Mouse (Mus musculus): ENCODE measurements around the gene Efna2. TPM values are rescaled to one million over a fixed set of nuclear protein-coding genes. Genes with fewer than 3 reads are reported as not detected.
A peak's percentile ranks its signal among the peaks of the same experiment; 100 is the strongest.

Efna2 gene
- total RNA-seq, 2 experiments from 2014 or later: 13.9 to 14.3 TPM

DNA sequence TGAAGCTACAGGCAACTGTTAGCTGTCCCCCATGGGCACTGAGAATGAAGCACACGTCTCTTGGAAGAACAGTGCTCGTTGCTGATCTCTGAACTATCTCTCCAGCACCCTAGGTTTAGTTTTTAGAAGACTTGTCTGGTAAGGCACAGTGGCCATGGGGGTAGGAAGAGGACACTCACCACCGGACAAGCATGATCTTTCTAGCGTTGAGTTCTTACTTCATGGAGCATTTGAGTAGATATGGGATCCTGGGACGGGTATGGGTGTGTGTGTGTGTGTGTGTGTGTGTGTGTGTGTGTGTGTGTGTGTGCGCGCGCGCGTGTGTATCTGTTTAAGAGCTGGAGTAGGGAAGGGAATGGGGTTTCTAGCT is 38.6 kb upstream of the Efna2 start, which contains the start of gene Cbarp:
Gene Cbarp (minus strand): TSS at position 170 of the 370 bp plus-strand sequence.
- intact Hi-C loops (cut with DNase I): no loop called here
- DNase-seq (ENCODE audit: low spot score in 2 of 2): no peak

DNA sequence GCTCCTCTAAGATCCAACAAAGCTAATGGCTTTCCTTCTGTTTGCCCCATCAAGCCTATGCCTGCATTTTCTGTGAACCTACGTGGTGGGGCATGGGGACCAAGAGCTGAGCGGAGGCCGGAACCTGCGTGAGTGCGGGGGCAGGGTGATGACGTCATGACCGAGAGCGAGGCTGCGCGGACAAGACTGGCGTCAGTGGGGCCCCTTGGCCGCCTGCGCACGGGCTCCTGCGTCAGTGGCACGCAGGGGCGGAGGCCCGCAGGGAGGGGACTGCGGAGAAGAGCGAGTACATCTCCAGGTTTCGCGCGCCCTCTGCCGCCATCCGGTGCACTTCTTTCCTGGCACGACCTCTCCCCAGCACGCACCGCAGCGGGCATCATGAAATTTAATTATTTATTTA is 38.0 kb upstream of the Efna2 start:
- DNase-seq (ENCODE audit: low spot score in 2 of 2): peak; percentile 97 to 98
- intact Hi-C loops (cut with DNase I): no loop called here

DNA sequence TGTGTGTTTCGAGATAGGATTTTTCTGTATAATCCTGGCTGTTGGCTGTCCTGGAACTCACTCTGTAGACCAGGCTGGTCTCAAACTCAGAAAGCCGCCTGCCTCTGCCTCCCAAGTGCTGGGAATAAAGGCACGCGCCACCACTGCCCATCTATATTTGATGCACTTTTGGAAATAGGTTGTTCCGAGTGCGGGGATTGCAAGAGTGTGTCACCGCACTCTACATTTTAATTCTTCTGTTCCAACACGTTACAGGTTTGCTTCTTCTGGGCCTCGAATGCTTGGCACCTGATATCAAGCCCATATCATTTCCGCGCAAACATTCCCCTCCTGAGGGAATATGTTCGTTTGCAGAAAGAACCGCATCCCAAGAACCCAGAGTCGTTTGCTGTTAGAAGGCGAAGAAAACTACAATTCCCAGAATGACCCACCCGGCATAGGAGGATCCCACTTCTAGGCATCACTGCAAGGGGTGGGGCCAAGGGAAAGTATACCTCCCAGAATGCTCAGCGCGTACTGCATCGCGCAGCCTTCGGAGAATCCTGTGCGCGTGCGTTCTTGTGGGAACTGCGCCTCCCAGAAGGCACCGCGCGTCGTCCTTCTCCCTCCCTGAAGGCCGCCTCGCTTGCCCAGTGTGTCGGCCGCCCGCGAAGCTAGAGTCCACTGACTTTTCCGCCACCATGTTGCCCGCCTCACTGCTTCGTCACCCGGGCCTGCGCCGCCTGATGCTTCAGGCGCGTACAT is 37.3 kb upstream of the Efna2 start:
- intact Hi-C loops (cut with DNase I): no loop called here
- peak; percentile 95 to 97 for DNase-seq (ENCODE audit: low spot score in 2 of 2)

DNA sequence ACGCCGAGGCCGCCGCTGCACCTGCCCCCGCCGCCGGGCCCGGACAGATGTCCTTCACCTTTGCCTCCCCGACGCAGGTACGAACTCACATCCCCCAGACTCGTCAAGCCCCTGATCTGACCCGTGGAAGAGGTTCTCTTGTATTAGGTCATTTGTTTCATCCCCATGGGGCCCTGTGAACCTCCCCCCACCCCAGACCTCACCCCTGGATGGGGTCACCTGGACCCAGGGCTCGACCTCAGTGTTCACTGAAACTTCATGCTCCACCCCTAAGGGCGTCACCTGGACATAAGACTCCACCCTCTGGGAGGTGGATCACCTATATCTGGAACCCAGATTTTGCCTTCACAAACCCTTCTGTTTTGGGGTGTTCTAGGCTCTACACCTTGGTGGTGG is 36.8 kb upstream of the Efna2 start:
- DNase-seq (ENCODE audit: low spot score in 2 of 2): no peak
- intact Hi-C loops (cut with DNase I): no loop called here

DNA sequence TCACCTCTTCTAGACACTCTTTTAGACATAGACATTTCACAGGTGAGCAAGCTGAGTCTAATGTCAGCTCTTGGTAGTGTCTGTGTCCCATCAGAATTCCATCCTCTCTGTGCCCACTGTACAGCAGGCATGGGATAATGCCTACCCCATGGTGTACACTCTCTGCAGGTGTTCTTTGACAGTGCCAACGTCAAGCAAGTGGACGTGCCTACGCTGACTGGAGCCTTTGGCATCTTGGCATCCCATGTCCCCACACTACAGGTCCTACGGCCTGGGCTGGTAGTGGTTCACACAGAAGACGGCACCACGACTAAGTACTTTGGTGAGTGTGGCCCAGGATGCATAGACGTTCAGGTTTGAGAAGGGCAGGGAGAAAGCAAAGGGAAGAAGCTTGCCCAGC is 35.6 kb upstream of the Efna2 start:
- DNase-seq (ENCODE audit: low spot score in 2 of 2): no peak
- intact Hi-C loops (cut with DNase I): no loop called here

DNA sequence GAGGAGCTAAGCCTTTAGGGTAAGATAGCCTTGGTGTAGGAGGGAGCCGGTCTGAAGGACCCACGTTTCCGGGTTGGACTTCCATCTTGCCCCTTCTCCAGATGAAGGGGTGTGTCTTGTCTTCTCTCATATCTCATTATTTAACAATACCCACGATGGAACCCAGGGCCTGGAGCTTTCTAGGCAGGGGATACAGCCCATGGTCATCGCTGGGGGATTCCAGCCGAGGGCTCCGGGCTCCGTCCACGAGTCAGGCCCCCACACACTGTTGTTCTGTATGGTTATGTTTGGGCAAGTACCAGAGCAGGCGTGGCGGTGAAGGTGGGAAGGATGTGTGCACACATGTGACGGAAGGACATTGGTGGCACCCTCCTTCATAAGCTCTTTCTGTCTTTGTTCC is 35.1 kb upstream of the Efna2 start:
- DNase-seq (ENCODE audit: low spot score in 2 of 2): no peak
- intact Hi-C loops (cut with DNase I): no loop called here

DNA sequence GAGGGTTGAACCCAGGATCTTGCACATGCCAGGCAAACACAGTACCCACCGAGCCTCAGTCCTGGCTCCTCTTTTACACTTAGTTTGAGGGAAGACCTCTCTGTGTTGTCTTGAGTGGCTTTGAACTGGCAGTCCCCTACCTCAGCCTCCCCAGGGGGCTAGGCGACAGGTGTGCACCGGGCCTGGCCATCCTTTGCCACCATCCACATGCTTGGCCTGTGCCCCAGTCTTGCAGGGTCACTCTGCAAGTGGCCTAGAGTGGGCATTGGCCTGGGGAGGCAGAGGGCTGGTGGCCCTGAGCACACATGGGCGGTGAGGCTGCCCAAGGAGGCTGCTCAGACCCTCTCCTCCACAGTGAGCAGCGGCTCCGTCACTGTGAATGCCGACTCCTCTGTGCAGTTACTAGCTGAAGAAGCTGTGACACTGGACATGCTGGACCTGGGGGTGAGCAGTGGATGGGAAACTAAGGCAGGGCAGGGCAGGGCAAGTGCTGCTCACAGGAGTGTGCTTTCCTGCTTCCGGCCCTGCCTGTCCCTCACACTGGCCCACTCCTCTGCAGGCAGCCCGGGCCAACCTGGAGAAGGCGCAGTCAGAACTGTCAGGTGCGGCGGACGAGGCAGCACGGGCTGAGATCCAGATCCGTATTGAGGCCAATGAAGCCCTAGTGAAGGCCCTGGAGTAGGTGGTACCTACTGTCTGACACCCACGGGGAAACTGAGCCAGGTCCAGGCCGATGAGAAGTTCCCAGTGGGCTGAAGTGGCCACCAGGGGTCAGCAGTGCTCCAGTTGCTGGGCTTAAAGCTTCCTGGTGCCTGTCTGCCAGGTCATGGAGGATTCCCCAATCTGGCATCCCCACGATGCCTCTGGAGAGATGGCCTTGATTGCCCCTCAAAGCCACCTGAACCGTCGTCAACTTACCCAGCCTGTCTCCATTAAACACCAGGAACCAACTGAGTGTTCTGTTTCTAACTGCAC is 34.1 kb upstream of the Efna2 start:
- peak; percentile 77 to 80 for DNase-seq (ENCODE audit: low spot score in 2 of 2)
- intact Hi-C loops (cut with DNase I): no loop called here

DNA sequence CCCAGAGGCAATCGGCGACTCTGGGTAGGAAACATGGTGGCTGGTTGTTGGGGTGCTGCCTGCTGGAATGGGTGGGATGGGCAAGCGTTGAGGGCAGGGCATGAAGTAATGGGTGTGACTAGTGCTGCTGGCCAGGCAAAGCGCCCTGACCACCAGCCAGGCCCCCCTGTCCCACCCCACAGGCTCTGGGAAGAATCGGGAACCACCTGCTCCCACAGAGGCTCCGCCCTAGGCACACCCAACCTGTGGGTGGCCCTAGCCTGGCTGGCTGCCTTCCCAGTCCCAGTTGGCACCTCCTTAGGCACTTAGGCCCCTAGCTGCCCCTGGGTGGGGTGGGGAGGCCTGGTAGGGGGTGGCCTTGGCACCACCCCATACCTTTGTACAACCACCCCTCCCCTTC is 33.4 kb upstream of the Efna2 start:
- intact Hi-C loops (cut with DNase I): no loop called here
- DNase-seq (ENCODE audit: low spot score in 2 of 2): peak in 1 of 2 experiments; percentile 30

DNA sequence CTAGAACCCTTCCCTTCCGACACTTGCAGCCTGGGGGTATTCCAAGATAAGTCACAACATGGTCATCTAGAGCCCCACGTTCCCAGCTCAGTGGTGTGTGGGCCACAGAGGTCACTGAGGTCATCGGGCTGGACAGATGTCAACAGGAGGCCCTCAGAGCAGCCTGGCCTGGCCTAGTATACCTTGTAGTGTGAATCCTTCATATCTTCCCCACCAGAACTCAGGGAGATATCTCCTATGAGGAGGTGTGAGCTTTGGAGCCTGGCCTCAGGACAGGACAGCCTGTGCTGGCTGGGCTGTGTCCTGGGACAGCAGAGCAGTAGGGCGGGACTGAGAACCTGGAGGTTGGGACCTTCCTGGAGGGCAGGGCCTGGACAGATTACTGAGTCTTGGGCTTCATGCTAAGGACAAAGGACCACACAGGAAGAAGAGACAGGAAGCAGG is 32.7 kb upstream of the Efna2 start:
- DNase-seq (ENCODE audit: low spot score in 2 of 2): peak in 1 of 2 experiments; percentile 39
- intact Hi-C loops (cut with DNase I): no loop called here

DNA sequence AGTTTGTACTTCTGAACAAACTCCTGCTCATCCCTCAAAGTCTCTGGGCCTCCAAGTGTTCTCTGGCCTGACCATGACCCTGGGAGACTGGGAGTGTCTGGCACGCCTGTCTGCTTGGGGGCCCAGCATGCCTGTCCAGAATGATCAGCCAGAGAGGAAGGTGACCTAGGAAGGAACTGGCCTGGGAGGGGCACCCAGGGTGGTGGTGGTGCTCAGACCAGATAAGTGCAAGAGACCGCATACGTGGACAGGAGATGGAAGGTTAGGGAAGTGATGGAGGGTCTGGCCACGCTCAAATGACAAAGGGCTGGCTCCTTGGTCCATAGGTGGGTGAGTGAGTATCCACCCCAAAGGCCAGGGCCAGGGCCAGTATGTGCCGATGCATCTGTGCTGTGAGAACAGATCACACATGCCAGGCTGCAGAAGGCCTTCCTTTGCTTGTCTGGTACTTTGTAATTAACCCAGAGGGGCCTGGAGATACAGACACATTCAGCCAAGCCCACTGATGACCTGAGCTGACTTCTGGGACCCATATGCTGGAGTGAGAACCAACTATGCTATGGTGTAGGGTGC is 32.0 kb upstream of the Efna2 start:
- intact Hi-C loops (cut with DNase I): no loop called here
- no peak for DNase-seq (ENCODE audit: low spot score in 2 of 2)

DNA sequence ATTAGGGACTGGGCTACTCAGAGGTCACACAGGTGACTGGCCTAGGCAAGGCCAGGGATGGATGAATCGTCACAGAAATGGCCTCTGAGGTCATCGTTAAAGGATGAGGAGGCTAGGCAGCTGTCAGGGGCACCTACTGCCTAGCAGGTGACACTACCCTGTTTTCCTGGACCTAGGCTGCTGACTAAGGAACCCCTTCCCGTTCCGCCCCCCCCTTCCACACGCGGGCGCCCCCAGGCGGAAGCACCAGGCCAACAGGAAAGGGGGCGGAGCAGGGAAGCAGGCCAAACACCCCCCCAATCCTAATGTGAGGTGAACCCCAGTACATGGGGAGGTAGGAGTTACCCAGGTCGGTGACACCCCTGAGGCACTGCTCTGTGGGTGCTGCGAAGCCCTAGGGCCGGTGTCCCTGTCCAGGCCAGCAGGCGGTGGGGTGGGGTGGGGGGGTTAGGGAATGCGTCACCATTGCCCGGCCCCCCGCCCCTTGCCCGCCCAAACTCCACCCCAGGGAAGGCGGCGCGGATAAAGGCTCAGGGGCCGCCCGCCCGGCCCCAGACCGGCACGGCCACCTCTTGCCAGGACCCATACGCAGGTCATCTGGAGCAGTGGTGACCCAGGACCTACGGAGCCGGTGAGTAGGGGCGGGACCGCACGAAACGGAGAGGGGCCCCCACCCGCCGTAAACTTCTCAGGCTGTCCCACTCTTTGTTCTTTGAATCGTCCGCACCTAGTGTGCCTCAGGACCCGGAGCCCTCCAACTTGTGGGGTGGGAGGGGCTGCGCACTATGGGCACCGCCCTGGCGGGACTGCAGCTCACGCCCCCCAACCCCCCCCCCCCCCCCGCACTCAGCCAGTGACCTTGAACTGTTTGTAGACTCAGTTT is 31.3 kb upstream of the Efna2 start, which contains the start of gene Midn:
Gene Midn (plus strand): TSS at position 554 of the 883 bp plus-strand sequence.
- intact Hi-C loops (cut with DNase I): loop anchor here (1.0 kb wide), 1 partner anchor 17 kb away; the partner anchor contains the start of gene Cirbp

DNA sequence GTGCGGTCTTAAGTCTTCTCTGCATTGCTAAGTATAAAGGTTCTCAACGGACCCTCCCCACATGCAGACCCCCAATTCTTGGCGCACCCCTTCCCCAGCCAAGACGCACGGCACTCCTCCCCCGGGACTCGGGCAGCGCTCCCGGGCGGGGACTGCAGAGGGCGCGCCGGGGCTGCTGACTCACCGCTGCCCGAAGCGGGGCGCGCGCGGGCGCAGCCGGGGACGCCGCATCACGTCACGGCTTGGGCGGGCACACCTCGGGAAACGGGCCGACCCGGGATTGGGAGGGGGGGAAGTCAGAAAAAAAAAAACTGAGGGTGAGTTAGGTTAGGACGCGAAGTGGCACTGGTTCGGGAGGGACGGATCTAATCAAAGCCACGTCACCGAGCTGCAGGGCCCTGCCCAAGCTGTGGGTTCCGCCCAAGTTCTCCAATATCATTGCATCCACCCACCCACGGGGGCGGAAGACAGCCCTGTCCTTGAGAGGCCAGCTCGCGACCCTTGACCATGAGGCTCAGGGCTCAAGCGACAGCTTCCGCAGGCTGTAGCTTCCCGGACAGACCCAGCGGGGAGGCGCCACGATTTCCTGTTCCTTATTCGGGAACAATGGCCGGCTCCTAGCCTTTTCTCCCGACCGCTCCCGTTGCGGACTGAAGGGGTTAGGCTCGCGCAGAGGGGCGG is 30.5 kb upstream of the Efna2 start:
- intact Hi-C loops (cut with DNase I): loop anchor here (1.0 kb wide), 1 partner anchor 17 kb away; the partner anchor contains the start of gene Cirbp

More for the DNA sequence above, 31.3 kb upstream of the Efna2 start, which contains the start of gene Midn:
- peak in 1 of 2 experiments; percentile 74 for DNase-seq (ENCODE audit: low spot score in 2 of 2)

DNA sequence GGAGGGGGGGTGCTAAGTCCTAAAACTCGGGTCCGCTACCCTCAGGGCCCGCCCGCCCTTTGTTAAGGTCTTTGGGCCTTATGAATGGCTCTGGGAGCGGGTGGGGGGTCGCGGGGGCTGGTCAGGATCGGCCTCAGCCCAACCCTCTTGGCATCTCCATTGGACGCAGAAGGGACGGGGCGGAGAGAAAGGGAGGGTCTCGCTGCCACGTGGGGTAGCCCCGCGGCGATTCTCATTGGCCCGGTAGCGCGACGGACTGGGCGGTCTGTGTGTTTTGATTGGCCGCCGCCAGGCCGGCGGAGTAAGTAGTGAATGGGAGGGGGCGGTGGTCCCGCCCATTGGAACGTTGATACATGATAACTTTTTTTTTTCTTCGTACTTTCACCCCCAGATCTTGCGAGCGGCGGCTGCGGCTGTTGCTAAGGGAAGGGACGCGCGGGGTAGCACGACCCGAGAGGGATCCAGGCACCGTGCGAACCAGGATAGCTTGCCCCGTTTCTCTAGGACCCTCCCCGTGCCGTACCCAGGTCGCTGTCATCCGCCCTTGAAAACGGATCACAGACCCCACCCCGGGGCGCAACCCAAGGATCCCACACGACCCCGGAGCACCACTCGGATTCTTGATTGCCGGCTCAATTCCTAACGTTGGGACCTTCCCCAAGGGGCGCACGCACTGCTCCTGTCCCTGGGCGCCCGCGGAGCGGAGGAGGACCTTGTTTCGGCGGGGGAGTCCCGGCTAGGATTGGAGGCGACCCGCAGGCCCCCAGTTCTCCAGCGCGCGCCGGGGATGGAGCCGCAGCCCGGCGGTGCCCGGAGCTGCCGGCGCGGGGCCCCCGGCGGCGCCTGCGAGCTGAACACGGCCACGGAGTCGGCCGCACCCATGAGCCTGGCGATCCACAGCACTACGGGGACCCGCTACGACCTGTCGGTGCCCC is 29.7 kb upstream of the Efna2 start:
- intact Hi-C loops (cut with DNase I): no loop called here
- DNase-seq (ENCODE audit: low spot score in 2 of 2): peak; percentile 99

More for the DNA sequence above, 30.5 kb upstream of the Efna2 start:
- peak; percentile 93 to 95 for DNase-seq (ENCODE audit: low spot score in 2 of 2)

DNA sequence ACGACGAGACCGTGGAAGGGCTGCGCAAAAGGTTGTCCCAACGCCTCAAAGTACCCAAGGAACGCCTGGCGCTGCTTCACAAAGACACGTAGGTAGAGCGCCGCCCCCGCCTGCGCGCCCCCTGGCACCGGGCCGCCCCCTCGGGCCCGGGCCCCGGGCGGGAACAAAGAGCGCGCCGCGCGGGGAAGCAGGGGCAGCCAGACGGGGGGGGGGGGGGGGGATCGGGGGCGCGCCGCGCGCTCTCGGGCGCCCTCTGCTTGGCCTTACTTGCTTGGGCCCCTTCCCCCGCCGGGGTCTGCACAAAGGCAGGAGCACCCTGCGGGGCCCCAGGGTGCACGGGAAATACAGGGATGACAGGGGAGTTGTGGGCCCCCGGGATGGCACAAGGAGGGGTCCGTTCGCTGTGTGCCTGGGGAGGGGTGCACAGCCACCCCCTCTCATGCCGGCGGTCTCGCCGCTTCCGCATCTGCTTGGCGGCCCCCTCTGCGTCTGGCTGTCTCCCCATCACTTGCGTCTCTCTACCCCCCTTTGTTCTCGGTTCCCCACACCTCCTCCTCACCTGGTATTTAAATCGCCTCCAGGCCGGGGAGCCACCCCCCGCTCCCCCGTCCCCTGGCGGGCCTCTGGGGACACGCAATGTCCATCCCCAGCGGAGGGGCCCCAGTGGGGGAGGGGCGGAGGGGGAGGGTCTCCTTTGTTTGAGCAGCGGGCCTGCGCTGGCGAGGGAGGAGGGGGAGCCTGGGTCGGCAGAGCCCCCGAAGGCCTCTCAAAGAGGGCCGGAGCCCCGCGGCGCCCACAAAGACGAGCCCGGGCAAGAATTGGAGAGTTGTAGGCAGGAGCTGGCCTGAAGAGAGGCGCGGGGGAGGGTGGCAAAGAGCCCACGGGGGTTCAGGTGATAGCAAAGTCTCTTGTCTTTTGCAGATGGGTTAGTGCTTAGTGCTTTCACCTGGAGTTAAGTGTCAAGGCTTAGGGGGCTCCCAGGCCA is 28.8 kb upstream of the Efna2 start:
- peak; percentile 59 to 63 for DNase-seq (ENCODE audit: low spot score in 2 of 2)
- intact Hi-C loops (cut with DNase I): no loop called here

DNA sequence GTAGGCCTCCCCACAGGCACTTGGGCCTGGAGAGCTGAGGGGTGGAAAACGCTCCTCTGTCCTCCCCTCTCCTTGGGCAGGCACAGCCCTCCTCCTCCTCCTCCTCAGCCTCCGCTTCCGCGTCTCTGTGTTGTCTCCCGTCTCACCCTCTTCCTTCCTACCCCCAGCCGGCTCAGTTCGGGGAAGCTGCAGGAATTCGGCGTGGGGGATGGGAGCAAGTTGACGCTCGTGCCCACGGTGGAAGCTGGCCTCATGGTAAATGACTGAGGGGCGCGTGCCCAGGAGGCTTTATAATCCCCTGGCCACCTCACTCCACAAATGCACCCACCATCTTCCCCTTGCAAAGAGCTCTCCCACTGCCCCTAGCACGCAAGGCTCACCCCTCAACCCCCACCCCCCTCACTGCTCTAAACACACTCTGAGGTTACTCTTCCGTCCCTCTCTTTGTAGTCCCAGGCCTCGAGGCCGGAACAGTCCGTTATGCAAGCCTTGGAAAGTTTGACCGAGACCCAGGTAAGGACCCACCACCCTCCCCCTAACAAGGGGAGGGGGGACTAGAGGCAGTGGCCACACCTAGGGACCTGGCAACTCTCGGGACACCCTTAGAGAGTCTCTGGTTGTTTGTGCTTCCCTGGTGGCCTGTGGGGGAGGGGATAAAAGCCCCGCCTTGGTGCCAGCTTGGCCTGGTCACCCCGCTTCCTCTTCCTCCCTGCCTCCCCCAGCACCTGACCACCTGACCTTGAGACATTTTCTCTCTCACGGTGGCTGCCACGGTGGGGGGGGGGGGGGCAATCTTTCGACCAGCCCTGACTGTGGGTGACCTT is 27.9 kb upstream of the Efna2 start:
- DNase-seq (ENCODE audit: low spot score in 2 of 2): peak in 1 of 2 experiments; percentile 76
- intact Hi-C loops (cut with DNase I): no loop called here

Data from left cerebral cortex, postnatal 14 days (tissue).